16 mouse cellular contexts compared by ENCODE assay signal in the genomic region with DNA sequence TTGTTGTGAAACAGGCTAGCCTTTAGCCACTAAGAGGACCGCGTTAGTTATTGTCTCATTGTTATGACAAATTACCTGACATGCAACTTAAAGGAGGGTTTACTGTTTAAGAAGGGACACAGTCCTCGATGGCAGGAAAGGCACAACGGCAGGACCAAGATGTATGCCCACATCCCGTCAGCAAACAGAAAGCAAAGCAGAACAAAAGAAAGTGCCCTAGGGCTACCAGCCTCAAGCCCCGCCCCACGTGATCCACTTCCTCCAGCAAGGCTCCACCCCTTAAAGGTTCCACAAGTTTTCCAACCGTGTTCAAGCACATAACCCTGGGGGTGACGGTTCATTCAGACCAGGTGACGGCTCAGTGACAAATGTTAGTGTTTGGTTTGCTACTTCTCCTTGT.
"Had no signal": no experiment of that assay in that cellular context is flagged by ENCODE, and none has a peak within 500 bp of the region (broad histone marks: within the 10 kb centered on the region; RNA-seq: fewer than 3 reads in every experiment).

No protein-coding gene starts in this region.

- H3K4me1 ChIP-seq: kidney, embryonic 15.5 days; limb, embryonic 15.5 days; midbrain, embryonic 10.5 days; neural tube, embryonic 13.5 days; stomach, embryonic 15.5 days had no signal

- H3K27me3 ChIP-seq: limb, embryonic 15.5 days; liver, embryonic 12.5 days; stomach, embryonic 15.5 days had no signal

- H3K4me3 ChIP-seq: kidney, embryonic 15.5 days; left cerebral cortex, adult 2 months; limb, embryonic 15.5 days; liver, embryonic 12.5 days; midbrain, embryonic 10.5 days; neural tube, embryonic 13.5 days; stomach, embryonic 15.5 days had no signal

- H3K36me3 ChIP-seq: kidney, embryonic 15.5 days; limb, embryonic 15.5 days; liver, embryonic 12.5 days; midbrain, embryonic 10.5 days; neural tube, embryonic 13.5 days; stomach, embryonic 15.5 days had no signal

- ATAC-seq: liver, embryonic 12.5 days; midbrain, embryonic 16.5 days had no signal

- H3K27ac ChIP-seq: kidney, embryonic 15.5 days; left cerebral cortex, adult 2 months; limb, embryonic 15.5 days; liver, embryonic 12.5 days; midbrain, embryonic 10.5 days; neural tube, embryonic 13.5 days; stomach, embryonic 15.5 days had no signal

- H3K9ac ChIP-seq: kidney, embryonic 15.5 days; limb, embryonic 15.5 days; liver, embryonic 12.5 days; lung, embryonic 14.5 days; neural tube, embryonic 13.5 days; stomach, embryonic 15.5 days had no signal

- H3K4me2 ChIP-seq: kidney, embryonic 15.5 days; limb, embryonic 15.5 days; liver, embryonic 12.5 days; lung, embryonic 14.5 days; neural tube, embryonic 13.5 days; stomach, embryonic 15.5 days had no signal

- H3K9me3 ChIP-seq: kidney, embryonic 15.5 days; limb, embryonic 15.5 days; liver, embryonic 12.5 days; midbrain, embryonic 10.5 days; neural tube, embryonic 13.5 days; stomach, embryonic 15.5 days had no signal

- DNase-seq: kidney, adult 18-20 months; kidney, postnatal 14 days; lung, embryonic 14.5 days; lung, postnatal 10 days; lung, postnatal 4 days; retina, postnatal 1 day; thymus, adult 18-20 months; thymus, postnatal 25 days had no signal
